Mouse (Mus musculus) layer of hippocampus, adult 8-10 months (tissue): ENCODE data around the gene Spata31d1a. TPM values are rescaled to one million over a fixed set of nuclear protein-coding genes. Genes with fewer than 3 reads are reported as not detected.
A peak's percentile ranks its signal among the peaks of the same experiment; 100 is the strongest.

Experiments used
- DNase-seq, 2 experiments: peaks; one replicate each; pipeline ENCODE4 v3.0.0; 2022; ENCODE audit warnings: low spot score in 2 of 2
- total RNA-seq, 4 experiments: library from RNA; stranded (reverse); gene quantifications; 2 replicates each; pipeline ENCODE4 v1.2.4; 2022

The Spata31d1a gene
- total RNA-seq, 4 experiments from 2014 or later: 0.18 to 0.47 (median 0.22) TPM

DNA sequence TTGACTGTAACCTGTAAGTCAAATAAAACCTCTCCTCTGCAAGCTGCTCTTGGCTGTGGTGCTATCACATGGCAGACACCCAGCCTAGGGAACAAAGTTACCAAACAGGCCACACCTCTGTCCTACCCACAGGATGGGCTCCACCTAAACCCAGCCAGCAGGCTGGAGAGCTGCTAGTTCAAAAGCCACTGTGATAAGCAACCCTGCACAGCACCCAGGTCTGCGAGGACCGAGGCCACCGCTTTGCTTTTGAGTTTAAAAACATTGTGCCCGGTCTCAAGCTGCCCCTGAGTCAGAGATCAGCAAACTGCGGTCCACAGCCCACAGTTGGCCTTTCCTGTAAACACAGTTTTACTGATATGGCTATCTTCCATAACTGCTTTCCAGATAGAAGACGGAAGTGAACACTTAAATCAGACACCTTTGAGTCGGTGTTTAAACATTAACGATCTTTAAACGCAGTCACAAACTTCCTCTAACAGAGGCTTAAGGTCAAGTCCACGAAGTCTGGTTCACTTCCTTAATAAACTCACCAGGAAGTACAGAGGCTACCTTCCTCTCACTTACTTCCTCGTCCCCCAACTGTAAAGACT lies 41.5 kb downstream of the Spata31d1a start:
- no peak for DNase-seq

DNA sequence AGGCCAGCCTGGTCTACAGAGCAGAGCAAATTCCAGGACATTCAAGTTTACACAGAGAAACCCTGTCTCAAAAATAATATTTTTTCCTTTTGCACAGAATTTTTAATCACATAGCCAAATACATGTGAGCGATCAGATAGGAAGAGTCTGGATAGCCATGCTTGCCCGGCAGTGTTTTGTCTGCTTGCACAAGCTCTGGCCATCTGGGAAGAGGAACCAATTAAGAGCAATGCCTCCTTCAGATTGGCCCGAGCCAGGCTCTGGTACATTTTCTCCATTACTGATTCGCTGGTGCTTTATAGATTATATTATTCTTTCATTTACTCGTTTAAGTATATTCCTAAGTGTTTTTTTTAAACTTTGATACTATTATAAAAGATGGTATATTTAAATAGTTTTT lies 42.4 kb downstream of the Spata31d1a start:
- DNase-seq: peak in 1 of 2 experiments; percentile 44

DNA sequence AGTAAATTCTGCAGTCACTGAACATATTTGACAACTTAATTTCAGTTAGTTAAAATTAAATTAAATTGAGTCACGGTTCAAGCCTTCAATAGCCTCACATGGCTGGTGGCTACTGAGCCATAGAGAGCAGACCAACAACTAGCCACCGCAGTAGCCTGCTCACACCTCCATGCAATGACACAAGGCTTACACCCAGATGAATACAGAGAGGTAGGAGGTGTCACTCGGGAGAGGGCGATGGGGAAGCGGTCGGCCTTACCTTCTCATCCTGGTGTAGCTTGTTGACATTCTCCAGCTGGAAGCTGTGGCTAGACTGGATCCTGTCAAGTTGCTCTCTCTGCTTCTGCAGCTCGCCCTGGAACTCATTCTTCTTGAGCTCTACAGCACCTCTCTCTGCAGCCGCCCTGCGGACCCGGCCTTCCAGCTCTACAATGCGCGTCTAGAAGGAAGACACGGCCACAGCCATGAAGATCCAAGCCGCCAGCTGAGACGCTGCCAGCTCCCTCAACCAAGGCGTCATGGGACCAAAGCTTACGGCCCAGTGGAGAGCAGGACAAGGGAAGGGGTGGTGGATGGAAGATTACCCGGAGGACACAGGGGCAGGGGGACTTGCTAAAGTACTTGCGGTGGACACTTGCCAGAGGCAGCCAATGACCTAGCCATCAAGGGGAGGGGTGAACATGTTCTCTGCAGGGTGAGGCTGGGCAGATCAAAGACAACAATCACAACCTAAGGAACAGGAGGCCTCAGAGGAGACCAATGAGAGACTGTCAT lies 46.0 kb downstream of the Spata31d1a start:
- DNase-seq: no peak

DNA sequence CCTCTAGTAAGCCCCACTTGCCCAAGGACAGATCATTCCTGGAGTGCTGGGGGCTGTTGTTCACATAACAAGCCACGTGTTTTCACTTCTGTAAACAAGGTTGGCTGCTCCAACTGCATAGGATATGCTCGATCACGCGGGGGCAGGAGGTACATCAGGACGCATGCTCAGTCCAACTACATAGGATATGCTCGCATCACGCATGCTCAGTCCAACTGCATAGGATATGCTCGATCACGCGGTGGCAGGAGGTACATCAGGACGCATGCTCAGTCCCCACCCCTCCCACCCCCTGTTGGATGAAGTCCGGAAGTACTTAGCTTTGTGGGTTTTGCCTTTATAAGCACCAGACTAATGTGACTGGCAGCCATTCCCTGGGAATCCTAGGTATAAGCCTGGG lies 48.2 kb downstream of the Spata31d1a start:
- DNase-seq: no peak

DNA sequence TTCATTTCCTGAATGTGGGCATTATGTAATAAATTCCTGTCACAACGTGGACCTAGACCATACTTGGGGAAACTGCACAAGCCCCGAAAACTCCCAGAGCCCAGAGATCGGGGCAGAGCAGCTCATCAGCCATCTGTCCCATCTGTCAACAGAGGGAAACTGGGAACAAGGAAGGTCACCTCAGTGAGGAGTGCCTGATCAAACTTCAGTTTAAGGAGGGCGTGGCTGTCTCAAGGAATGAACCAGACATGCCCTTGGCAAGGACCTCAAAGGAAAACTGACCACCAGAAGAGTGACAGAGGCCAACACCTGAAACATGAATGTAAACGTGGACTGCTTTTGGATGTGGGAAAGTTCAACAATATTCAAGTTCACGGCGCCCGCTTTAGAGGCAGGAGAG lies 48.7 kb downstream of the Spata31d1a start:
- no peak for DNase-seq

DNA sequence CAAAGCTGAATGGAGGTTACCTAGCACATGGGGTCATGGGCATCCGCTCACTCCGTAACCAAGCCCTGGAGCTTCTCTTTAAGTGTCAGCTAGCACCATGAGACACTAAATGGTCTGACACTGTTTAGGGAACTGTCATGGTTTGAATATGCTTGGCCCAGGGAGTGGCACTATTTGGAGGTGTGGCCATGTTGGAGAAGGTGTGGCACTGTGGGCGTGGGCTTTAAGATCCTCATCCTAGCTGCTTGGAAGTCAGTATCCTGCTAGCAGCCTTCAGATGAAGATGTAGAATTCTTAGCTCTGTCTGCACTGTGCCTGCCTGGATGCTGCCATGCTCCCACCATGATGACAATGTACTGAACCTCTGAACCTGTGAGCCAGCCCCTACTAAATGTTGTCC lies 49.8 kb downstream of the Spata31d1a start:
- no peak for DNase-seq

DNA sequence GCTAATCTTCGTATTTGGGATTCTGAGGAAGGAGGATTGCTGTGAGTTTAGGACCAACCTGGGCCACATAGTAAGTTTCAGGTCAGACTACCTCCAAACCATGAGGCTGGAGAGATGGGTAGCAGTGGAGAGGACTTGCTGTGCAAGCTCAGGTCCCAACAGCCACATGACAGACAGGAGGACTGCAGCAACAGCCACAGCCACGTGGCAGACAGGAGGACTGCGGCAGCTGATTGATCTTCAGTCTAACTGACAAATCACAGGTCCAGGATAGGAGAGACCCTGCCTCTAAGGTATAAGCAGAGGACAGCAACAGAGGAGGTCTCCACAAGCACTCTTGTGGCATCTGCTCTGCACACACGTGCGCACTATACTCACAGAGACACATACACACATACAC lies 52.3 kb downstream of the Spata31d1a start:
- DNase-seq: no peak

DNA sequence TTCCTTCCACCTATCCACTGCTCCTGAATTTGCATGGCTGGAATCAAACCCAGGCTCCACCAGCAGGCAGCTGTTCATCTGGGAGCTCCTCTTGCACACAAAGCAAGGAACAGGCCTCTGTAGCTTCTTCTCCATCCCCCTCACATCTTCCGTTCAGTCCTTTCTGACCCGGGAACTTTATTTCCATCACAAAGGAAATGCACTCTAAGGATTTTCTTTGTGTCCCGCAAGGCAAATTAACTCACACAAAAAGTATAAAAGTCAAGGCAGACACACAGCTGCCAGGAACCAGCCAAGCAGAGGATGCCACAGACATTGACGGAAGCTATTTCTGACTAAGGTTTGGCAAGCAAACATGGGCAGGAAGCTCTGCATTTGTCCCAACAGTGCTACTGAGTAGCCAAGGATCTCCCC lies 53.1 kb downstream of the Spata31d1a start:
- no peak for DNase-seq

DNA sequence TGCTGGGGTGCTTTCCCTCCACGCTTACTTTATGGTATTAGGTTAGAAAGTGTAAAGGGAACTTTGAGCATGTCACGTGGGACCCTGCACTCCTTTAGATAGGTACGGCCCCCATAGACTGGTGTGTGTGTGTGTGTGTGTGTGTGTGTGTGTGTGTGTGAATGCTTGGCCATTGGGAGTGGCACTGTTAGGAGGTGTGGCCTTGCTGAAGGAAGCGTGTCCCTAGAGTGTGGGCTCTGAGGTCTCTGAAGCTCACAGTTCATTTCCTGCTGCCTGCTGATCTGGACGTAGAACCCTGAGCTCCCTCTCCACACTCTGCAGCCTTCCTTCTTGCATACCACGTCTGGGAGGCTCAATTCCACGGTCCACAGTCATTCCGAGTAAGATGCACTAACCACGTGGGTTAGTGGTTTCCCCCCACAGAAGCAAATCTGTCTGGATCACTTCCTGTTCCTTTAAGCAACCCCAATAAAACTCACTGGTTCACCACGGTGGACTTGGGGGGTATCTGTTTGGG lies 53.8 kb downstream of the Spata31d1a start:
- no peak for DNase-seq

DNA sequence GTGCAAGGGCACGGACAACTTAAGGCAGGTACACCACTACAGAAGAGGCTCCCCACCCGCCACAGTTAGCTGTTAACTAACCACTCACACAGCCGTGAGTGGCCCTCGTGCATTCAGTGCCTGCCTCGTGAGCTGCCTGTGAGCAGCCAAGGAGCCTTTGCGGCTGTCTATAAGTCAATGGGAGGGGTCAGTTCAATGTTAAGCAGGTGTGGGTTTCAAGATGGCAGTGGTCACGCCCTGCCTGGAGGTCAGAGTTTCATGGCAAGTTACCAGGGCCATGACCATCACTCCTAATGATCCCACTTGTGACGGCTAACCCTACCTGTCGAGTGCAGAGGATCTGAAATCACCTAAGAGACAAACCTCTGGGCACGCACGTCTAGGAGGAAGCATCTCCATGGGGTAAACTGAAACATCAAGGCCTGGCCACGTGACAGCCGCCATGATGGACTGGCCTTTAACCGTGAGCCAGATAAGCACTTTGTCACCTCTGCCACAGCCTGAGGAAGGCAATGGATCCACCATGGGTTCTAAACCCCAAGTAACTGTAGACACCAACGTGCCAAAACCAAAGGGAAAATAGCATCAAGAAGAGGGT lies 54.3 kb downstream of the Spata31d1a start:
- no peak for DNase-seq

DNA sequence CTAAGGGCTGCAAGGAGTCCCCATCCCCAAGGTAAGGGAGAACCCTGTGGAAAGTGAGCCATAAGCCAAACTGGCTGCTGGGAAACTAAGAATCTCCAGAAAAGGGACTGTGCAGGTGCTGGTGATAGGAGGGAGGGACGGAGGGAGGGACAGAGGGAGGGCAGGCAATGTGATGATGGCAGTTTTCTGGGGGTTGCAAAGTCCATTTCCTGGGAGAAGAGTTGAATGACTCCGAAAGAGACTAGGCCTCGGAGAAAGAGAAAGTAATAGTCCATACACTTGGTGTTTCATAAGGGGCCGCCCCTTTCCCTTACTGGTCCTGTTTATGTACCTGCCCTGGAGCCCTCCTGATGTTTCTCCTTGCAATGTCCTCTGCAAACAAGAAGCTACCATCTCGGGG lies 55.7 kb downstream of the Spata31d1a start:
- DNase-seq: no peak

DNA sequence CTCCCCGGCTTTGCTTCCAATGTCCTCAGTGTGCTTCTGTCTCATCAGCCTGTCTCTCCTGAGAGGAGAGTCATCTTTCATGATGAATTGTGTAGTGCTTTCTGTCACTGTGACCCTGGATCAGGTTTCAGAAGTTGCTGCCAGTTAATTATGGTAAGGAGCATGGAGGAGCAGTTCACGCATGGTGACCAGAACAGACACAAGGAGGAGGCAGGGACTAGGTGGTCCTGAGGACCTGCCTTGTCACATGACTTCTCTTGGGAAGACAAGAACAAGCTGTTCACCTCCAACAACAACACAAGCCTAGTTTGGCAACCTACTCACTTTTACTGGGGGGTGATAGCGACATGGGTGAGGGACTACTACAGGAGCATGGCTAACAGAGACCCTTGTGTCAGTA lies 57.0 kb downstream of the Spata31d1a start:
- no peak for DNase-seq

DNA sequence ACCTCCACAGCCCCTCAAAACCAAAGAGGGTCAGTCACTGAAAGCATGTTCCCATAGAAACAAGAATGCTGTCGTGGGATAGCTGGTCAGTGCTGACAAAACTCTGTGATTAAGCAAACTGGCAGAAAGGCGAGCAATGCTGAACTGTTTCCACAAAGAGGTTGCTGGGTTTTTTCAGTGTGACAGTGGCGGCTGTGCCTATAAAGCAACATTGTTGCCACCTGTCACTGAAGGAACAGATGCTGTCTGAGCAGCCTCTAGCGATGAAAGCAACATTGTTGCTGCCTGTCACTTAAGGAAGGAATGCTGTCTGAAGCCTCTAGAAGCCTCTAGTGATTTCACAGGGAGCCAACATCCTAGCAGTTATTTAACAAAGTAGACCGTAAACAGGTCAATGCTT lies 57.5 kb downstream of the Spata31d1a start:
- no peak for DNase-seq

Other genes with a start within 250 kb of the Spata31d1a start
- gene Agtpbp1, start 125.1 kb downstream of the Spata31d1a start, total RNA-seq: 100 to 1,000 TPM; 331 to 365 (median 343) TPM
- 100 to 1,000 TPM in 3 of 4 experiments, 10 to 100 TPM in 1; 99.8 to 121 (median 105) TPM for gene Naa35, start 125.1 kb downstream of the Spata31d1a start, total RNA-seq
- gene Golm1, start 34.5 kb downstream of the Spata31d1a start, total RNA-seq: 10 to 100 TPM; 63.1 to 72.1 (median 63.7) TPM
- not detected for gene 4921517D22Rik, start 16.2 kb downstream of the Spata31d1a start, total RNA-seq
- gene Spata31d1b, start 2.0 kb upstream of the Spata31d1a start, total RNA-seq: under 1 TPM in 2 of 4 experiments, not detected in 2; 0.09 to 0.18 TPM
- not detected for gene Spata31d1d, start 21.4 kb upstream of the Spata31d1a start, total RNA-seq
- under 1 TPM; 0.31 to 0.79 (median 0.36) TPM for gene 1700014D04Rik, start 36.4 kb upstream of the Spata31d1a start, total RNA-seq
- gene Isca1, start 59.5 kb upstream of the Spata31d1a start, total RNA-seq: 100 to 1,000 TPM; 127 to 147 (median 136) TPM
- gene Gm49354, start 71.9 kb upstream of the Spata31d1a start, total RNA-seq: not detected
- 10 to 100 TPM; 61.3 to 71.4 (median 63.6) TPM for gene Tut7, start 112.8 kb upstream of the Spata31d1a start, total RNA-seq